Mouse (Mus musculus): ENCODE measurements around the gene Rgs7.

- no peak for TF ChIP-seq CTCF (IDR thresholded peaks at IDR 0.05; ENCODE audit: control insufficient read depth, insufficient read depth, insufficient read length)
- no peak for TF ChIP-seq MYOG (IDR thresholded peaks at IDR 0.05; ENCODE audit: control insufficient read depth, extremely low read depth, insufficient read length)
- no peak for TF ChIP-seq MAX (IDR thresholded peaks at IDR 0.05)
- TF ChIP-seq FOSL1 (IDR thresholded peaks at IDR 0.05; ENCODE audit: insufficient read depth, low read length, poor library complexity, severe bottlenecking) = no peak
These were observed 422.5 kb downstream of the Rgs7 start for GRCm38 (mm10) chr1:175069758-175070290.

Measured in C2C12 (cell line).